Mouse (Mus musculus): ENCODE results near the gene Kcnj16.

Kcnj16 gene

DNA sequence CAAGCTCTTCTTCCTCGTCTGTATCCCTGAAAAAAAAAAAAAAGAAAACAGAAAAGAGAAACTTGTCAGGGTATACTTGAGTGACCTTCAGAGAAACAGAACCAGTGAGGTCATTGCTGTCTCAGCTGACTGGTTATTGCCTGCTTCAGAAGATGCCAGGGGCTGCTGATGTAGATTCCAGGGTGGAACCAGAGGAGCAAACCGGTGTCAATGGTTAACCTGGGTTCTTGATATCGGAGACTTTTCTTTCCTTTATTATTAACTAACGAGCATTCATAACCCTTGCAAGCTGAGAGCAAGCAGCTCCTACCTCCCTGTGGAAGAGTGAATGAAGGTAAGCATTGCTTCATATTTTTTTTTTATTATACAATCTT is at the start of gene Kcnj16:
TSS of gene Kcnj16 (plus strand) at position 272 of the 374 bp plus-strand sequence.
- DNase-seq = no peak

DNA sequence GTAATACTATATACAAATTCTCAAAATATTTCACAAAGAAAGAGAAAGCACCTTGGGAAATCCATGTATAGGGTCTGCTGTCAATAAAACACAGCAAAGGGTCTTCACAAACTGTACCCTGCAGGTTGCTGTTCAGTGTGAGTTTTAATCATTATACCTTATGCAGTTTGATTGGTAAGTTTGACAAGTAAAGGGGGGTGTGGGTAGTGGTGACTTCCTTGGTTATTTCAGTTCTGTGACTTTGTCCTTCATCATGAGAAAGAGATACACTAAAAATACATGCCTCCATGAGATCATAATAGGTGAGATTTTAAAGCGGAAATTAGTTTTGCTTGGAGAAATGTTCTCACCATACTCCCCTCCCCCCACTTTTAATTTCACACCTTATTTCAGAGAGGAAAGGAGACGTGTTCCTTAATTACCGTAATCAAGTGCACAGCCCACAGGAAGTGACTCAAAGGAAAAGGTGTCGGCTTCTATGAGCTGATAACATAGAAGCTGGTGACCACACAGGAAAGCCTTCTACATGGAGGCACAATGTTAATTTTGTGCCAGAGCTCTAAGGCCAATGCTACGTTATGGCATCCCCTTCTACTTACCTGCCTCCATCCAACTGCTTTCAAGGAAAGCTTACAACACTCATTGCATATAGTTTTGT is 48.9 kb upstream of the Kcnj16 start:
- DNase-seq = no peak

DNA sequence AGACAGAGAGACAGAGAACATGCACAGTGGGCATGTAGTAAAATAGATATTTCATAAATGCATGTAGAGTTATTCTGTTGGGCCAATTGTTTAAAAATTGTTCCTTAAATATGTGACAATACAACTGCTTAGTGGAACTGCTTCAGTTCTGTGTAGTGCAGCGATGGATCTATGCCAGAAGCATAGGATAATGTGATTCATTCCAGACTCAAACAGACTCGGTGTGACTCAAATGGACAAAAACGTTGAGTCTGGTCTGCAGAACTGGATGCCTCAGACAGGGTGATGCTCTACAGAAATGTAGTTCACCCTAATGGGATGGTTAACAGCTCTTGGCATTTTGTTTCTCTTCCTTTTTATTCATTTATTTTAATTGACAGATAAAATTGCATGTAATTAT is 32.1 kb upstream of the Kcnj16 start:
- no peak for DNase-seq

DNA sequence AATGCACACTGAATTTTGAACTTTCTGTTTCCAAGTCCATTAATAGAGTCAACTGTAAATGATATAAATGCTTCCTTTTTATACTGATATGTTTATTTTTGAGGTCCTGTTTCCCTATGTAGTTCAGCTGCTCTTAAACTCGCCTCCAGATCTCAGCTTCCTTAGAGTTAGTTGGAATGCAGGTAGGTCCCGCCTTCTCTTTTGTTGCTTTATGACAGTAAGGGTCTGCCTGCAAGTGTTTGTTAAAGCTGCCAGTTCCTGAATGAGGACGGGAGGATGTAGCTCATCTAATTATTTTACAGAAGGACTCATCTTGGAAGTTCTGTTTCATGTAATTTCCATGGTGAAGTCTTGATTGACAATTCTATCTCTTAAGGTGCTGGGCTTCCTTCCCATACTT is 25.6 kb upstream of the Kcnj16 start:
- no peak for DNase-seq

DNA sequence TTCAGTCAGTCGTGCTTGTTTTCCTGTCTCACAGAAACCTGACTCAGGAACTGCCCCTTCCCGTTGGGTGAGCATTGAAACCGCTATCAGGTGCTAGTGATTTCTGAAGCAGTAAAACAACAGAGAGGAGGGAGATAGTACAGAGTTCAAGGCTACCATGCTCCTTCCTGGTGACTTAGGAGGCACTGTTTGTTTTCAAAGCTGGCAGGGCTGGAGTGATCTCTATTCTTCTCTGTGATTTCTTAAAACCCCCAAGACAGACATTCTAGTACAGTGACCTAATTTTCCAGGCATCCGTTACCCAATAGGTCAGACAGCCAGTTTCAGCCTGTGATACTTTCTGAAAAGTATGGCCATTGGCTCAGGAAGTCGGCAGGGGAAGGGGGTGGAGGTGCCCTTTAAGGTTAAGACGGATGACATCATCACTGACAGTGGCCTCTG is 25.1 kb upstream of the Kcnj16 start:
- no peak for DNase-seq

DNA sequence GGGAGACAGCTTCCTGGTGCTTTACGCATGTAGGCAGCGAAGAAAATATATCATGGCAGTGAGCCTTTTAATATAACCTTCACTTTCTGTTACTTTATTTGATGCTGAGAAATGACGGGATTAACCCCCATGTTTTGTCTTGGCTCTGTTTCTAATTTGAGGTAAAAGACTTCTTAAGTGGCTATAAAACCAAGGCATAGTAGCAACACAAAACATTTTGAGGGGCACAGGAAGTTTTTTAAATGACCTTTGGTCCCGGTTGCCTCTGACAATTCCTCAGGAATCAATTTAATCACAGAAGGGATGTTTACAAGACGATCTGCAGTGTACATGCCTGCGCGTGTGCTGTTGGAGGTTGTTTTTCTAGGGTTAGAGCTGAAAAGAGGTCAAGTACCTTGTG is 11.2 kb upstream of the Kcnj16 start:
- no peak for DNase-seq

DNA sequence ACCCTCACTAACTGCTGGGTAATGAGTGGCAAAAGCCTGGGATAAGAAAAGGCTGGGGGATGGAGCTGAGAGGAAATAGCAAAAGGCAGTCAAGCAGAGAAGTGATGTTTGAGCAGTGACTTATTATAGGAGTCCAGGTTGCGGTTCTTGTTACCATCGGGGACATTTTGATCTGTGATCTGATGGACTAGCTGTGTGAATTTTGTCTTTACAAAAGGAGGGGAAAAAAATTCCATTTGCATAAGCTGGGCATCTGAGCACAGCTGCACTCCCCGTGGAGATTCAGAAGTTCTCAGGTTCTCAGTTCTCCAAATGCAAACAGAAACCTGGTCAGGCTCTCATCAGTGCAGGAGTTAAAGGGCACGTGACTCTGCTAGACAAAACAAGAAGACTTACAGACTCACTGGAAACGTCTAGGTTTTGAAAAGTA is 6.2 kb upstream of the Kcnj16 start:
- no peak for DNase-seq

DNA sequence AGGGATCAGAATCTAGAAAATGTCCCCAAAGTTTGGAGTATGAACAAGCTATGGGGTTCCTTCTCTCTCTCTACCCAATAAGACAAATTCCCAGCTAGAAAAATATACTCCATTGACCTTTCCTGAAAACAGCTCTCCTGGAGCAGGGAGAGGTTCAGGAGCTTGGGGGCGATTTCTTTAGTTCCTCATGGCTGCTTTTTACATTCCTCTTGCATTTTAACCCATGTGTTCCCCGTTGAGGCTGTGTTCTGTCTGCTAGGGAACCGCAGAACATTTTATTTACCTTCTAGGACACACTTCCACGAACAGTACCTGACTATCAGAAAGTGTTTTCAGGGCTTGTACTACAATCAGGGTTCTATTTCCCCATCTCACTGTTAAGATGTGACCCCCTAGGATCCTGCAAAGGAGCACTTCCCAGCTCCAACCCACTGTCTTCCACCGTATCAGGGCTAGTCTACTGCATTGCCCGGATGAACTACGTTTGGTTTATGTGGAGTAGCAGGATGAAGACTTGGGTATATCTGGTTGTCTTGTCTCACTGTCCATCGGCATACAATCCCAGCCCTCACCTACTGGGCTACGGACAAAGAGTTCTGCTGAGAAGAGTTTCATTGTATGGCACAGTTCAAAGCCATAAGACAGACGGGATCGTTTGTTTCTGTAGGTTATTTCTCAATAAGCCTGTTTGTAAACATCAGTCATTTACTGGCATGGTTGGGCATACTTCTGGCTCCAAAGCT is 643 bp upstream of the Kcnj16 start:
- DNase-seq = no peak

DNA sequence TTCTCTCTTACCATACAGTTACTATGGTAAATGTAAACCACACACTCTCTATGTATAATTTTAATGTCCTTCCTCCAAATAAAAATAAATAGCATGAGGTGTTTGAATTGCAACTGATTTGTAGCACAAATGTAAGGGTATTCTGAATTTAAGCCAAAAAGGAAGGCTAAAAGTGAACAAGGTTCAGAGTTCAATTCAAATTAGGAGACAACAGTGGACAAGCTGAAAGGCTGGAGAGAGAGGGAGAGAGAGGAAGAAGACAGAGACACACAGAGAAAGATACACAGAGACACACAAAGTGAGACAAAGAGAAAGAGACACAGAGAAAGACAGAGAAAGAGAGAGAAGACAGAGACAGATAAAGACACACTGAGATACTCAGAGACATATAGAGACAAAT is 1.1 kb downstream of the Kcnj16 start:
- DNase-seq = no peak

DNA sequence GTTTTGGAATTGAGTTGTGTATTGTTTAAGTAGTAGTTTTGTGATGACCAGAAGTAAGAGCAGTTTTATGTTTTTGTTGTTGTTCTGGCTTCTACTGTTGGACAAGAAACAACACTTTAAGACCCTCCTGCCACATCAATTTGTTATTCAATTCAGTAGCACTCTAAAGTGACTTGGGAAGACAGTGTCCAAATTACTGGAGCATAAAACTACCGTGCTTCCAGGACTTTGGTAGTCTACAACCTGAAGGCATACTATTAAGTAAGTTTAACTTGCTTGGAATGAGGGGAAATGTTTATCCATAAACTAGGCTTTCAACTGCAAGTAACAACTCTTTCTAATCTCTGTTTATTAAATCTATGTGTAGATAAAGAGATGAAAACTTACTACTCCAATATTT is 17.7 kb downstream of the Kcnj16 start:
- DNase-seq = no peak

DNA sequence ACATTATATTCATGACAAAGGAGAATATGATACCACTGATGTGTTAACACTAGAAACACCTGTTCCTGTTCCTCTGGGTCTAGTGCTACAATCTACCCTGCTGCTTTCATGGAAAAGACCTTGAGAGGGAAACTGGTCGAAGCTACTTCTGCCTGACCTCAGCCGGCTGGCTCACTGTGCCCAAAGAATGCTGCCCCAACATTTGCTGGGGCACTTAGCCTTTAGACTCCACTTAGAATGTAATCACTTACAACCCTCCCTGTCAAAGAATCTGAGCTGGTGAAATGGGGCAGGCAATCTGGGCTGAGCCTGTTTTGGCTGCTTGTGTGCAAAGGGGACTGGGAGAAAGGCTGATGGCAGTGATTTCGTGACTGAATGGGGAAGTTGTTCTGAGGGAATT is 18.1 kb downstream of the Kcnj16 start:
- DNase-seq = no peak

DNA sequence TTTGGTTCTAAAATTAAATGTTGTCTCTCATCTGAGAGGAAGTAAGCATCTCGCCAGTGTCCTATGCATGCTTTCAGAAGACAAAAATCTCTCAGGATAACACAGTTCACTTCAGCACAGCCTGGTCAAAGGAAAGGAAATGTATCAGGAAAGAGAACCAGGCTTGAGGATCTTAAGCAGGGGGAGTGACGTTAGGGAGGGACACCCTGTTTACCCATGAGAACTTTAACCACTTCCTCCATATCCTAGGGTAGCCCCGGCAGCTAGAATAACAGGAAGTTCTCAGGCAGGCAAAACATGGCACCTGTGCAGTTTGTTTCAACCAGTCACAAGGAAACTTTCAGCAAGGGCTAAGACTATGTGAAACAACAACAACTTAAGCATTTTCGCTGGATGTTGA is 25.8 kb downstream of the Kcnj16 start:
- no peak for DNase-seq

DNA sequence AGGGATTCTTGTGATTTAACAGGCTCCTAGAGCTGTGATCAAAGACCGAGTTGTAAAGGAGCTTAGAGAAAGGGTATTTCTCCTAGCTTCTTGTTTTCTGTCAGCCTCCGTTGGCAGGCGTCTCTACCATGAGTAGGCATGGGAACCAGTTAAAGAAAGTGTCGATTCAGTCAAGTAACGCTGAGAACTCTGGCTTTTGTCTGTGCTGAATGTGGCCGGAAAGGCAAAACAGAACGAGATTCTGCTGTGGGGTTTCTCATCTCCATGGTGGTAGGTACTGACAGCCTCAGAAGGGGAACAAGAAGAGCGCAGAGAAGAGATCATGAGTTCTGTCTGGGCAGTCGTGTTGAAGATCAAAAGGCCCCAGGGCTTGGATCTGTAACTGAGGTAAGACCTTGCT is 29.4 kb downstream of the Kcnj16 start:
- no peak for DNase-seq

DNA sequence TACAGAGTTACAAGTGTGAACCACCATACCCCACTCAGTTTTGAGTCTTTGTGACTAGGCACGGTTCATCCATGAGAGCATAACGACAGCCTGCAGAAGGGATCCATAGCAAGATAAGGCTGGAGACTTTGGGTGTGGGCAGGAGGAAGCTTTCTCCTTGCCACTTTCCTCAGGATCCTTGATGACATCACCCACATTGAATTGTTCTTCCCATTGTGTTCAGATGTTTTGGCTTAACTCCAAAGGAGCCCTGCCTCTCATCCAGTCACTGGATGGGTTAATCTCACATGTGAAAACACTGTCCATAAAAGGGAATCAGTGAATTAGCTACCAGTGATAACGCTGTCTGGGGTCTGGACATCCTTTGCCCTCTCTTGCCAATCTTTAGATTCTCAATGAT is 37.3 kb downstream of the Kcnj16 start:
- no peak for DNase-seq

DNA sequence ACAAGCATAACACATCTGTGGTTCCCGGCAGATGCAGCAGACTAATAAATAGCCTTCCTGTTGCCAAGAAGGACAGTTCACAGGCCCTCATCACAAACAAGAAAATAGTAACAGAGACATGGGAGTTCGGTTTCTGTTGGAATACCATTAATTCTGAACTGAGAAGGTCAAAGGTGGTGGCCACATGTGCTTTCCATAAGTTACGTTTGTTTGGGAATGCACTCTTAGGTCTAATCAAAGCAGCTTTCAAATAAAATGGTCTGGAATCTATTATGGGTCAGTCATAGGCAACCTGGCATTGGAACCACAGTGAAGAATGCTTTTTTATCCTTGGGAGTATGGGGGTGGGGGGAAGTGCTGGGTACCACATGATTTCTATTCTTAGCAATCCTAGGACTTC is 41.6 kb downstream of the Kcnj16 start:
- no peak for DNase-seq

DNA sequence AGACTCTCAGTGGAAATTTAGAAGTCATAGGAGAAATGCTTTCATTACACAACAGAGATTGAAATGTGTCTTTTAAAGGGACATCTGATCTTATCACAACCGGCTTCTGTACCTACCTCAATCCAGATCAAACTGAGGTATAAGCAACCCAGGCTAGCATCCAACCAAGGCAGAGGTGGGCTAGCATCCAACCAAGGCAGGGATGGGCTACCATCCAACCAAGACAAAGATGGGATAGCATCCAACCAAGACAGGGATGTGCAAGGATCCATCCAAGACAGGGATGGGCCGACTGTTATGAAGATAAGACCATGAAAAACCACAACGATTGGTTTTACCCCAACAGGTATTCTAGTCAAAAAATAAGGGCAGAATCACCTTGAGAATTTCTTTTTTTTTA is 48.4 kb downstream of the Kcnj16 start:
- DNase-seq = no peak

DNA sequence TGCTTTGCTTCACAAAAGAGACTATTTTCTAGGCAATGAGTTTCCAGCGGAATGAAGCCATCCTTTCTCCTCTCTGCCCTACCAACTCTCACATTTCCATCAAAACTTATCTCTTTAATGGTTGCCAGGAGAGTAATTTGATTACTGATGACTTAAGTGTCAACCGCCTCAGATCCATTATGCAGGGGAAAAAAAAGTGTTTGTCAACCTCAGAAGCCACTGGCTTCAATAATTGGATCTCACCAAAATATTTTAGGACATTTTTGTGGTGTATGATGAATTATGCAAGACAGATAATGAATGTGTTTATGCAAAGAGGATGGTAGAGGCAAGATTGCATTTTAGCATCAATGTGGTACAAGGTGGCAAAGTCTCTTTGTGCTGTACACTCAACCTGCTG is 52.4 kb downstream of the Kcnj16 start:
- DNase-seq = no peak

DNA sequence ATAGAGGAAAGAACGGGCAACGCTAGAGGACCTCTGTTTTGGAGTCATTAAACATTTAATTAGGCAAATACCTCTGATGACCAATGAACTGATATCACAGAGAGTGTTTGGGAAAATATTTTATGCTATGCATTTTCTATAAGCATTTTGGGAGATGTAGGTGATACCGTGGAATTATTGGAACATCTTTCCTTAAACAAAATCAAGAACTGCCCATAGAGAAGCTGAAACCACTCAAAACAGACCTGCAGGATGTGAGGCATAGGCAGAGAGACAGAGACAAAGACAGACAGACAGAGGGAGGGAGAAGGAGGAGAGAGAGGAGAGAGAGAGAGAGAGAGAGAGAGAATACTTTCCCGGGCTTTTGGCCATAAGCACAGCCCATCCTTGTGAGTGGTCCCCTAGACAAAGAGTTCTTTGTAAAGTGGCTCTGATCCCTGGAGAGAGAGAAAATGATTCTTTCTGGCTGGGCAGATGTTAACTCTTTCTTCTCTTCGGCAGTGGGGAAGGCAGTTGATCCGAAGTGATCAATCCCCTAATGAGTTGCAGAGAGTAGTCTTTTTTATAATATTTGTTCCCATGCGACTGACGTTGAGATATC is 54.9 kb downstream of the Kcnj16 start:
- no peak for DNase-seq

DNA sequence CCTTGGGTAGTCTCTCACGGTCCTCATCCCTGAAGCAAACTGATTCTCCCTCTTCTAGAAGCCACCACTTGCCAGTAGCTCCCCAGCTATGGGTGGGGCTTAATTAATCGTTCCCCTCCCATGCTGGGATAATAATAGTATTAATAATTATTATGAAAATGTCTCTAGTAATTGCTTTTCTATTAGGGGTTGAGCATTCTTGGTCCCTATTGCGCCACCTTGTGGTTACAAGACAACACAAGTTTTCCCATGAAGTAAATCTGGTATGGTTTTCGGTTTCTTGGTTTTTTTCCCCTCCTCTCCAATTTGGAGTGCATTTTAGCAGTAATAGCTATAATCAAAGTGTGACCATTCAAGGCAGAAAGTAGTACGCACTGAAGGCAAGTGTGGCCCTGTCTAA is 74.3 kb downstream of the Kcnj16 start:
- DNase-seq = peak; percentile 3 to 14

DNA sequence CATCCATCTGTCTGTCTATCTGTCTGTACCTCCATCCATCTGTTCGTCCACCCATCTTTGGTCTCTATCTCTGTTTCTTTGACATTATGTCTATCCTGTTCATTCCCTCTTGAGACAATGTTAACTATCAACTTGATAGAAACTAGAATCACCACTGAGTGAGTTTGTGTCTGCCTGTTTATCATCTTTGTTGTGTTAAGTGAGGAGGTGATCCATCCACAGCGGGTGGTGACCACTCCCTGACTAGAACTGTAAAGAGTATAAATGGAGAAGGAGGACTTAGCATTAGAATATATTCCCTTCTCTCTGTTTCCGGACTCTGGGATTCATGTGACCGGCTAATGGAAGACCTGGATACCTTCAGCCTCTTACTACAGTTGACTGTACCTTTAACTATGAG is 75.5 kb downstream of the Kcnj16 start:
- no peak for DNase-seq

DNA sequence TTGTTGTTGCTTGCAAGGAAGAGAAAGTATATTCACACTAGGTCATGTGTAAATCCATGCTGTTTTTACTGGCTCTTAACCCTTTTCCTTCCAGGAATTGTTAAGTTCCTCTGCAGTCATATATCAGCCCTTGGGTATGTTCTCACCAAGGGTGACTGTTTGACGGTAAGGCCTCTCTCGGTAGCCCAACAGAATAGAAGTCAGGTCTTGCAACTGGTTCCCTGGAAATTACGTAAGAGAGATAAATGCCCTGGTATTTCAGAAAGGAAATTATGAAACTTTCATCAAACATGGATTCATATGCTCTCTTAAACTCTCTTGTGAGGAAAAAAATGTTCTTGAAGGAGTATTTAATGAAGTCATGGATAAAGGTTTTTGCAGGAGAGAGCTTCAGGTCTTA is 86.4 kb downstream of the Kcnj16 start:
- DNase-seq = no peak

DNA sequence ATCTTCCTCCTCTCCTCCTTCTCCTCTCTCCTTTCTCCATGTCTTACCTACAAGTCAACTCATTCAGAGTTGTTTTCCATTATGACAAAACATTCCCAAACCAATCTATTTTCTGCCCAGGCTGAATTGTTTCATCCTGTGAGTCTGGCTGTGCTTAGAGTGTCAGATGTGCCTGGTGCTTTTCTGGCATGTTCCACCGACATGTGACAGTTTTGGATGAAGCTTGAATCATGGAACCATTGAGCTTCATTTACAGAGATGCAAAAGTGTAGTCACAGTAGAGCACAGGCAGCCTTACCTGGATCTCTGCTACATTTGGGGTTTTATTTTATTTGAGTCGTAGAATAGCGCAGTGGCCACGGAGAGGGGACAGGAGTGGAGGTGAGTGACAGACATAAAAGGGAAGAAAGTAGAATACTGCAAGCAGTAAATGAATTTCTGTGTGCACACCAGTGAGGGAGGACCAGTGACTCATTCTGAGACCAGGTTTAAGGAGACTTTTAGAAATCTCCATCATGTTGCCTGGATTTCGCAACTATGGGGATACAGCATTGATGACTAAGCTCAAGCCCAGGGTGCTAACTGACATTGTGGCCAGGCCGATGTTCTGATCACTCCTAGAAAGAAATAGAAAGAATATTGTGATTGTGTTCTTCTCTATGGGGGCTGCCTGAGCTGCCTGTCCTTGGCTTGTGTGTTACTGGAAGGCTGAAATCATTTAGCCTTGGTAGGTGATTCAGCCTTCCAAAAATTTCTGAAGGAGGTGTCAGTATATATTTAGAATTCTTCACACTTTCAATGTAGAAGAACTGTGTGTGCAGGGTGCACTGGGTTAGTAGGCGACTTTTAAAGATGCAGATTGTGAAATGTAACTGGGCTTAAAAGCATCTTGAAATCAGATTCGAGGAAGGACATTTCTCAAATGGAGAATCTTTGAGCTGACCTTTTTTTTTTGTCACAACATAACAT is 87.3 kb downstream of the Kcnj16 start:
- DNase-seq = no peak

DNA sequence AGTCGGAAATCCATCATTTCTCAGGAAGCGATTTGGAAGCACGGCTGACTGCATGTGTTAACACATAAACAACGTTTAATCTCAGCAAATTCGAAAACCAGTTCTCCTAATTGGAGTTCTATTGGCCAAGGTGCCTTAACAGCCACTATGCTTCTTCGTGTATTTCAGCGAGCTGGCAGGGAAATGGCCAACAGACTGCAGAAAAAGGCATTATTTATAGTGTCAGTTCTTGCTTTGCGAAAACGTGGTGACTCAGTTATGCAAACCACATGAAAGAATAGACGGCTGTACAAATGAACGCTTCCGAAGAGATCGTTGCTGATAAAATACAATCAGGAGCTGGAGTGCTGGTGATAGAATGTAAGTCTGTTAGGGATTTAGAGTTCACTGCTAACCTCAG is 88.2 kb downstream of the Kcnj16 start:
- DNase-seq = no peak

All from cerebellum, adult 18-20 months (tissue).